Mouse (Mus musculus) erythroblast, adult 5-6 weeks (primary cell): ENCODE results near the gene Adam19. TPM values are rescaled to one million over a fixed set of nuclear protein-coding genes. Genes with fewer than 3 reads are reported as not detected.

Source experiments
- ATAC-seq: replicated peaks from 2 replicates; pipeline ENCODE4 v1.8.0; 2016; ENCODE audit warnings: moderate number of reproducible peaks, mild to moderate bottlenecking, moderate TSS enrichment, inconsistent platforms; ENCODE audit not compliant: poor library complexity, low FRiP score, severe bottlenecking
- total RNA-seq, 2 experiments: library from RNA; stranded (forward) in 1 of 2; stranded (reverse) in 1 of 2; fragments of 150-400 nt in 1 of 2; fragments of 200-764, 138-1000 nt in 1 of 2; gene quantifications; 2 replicates each; pipeline versions ENCODE4 v1.2.3 to v1.2.4; 2015 to 2017; ENCODE audit warnings: low replicate concordance in 2 of 2

The Adam19 gene
- 4.6 TPM in 2 replicates for total RNA-seq (2015; ENCODE audit: low replicate concordance)
- total RNA-seq (2017; ENCODE audit: low replicate concordance) = 5.6 and 6.2 TPM in 2 replicates

GRCm38 (mm10) chr11:46055896-46056769 is at the start of gene Adam19:
Gene Adam19 (plus strand): TSS chr11:46055992.
- ATAC-seq = no peak

DNA sequence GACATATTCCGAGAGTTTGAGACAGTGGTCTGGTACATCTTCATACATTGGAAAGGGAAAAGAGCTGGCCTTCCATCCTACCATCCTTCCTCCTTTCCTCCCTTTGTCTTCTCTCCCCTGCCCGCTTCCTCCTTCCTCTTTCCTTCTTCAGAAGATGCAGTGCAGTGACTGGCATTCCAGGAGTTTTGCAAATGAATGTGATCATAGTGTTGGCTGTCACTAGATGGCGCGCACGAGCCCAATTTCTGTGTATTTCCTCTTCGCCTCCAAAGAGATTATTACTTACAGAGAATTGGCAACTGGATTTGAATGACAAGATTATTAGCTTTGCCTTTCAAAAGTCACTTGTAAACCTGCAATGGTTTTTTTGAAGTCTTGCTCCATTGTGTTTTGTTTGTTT is 39.7 kb upstream of the Adam19 start:
- ATAC-seq = peak; percentile 57

GRCm38 (mm10) chr11:46020246-46020645 is 35.5 kb upstream of the Adam19 start:
- no peak for ATAC-seq

- ATAC-seq = no peak
Observed at GRCm38 (mm10) chr11:46021850-46022249, 33.9 kb upstream of the Adam19 start.

- no peak for ATAC-seq
Observed at GRCm38 (mm10) chr11:46022983-46023382, 32.8 kb upstream of the Adam19 start.

- ATAC-seq = no peak
Observed at GRCm38 (mm10) chr11:46025962-46026392, 29.8 kb upstream of the Adam19 start.

DNA sequence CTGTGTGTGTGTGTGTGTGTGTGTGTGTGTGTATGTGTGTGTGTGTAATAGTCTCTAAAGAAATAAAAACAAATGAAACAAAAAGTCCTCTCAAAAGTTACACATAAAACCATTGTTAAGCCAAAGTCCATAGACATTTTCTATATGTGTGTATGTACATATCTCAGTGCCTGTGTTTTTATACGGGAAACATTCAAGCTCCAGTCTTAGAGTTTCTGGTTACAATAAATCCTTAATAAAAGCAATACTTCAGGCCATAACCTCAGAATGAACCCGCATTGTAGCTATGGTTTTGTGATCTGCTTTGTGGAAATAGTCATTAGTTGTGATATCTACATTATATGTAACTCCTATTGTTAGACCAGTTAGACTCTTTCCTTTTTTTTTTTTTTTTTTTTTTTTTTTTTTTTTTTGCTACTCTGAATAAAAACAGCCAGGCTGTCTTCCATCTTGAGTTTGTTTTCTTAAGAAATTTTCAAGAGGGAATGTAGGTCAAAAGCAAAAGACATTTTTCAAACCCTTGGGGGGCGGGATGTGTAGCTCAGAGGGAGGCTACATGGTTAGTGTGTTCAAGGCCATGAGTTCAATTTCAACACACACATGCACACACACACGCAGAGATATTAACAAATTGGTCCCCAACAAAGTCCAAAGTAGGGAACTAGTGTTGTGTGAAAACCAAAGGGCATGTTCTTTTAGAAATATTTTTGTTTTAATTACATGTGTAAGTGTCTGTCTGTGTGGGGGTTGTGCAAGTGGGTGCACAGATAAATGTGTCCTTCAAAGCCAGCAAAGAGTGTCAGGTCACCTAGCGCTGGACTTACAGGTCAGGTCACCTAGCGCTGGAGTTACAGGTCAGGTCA is 27.6 kb upstream of the Adam19 start:
- ATAC-seq = no peak

- ATAC-seq = no peak
Observed at GRCm38 (mm10) chr11:46029485-46029884, 26.3 kb upstream of the Adam19 start.

DNA sequence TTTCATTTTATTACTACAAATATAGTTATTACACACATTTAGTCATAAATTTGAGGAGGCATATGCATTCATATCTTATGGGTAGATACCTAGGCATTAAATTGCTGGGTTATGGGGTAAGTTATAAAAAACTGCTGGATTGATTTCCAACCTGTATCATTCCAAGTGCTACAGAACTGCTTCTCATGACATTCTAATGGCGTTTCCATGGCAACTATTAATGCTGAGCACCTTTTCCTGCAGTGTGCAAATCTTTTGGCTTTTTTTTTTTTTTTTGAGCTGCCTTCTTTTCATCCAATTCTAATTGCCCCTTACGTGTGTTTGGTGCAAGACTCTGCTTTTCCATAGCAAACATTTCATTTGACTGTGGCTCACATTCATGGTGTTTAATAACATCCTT is 25.8 kb upstream of the Adam19 start:
- ATAC-seq = no peak

- ATAC-seq = no peak
Observed at GRCm38 (mm10) chr11:46031470-46031869, 24.3 kb upstream of the Adam19 start.

GRCm38 (mm10) chr11:46032956-46033355 is 22.8 kb upstream of the Adam19 start:
- no peak for ATAC-seq

- no peak for ATAC-seq
Observed at GRCm38 (mm10) chr11:46036374-46036773, 19.4 kb upstream of the Adam19 start.

- ATAC-seq = no peak
Observed at GRCm38 (mm10) chr11:46038901-46039300, 16.9 kb upstream of the Adam19 start.

DNA sequence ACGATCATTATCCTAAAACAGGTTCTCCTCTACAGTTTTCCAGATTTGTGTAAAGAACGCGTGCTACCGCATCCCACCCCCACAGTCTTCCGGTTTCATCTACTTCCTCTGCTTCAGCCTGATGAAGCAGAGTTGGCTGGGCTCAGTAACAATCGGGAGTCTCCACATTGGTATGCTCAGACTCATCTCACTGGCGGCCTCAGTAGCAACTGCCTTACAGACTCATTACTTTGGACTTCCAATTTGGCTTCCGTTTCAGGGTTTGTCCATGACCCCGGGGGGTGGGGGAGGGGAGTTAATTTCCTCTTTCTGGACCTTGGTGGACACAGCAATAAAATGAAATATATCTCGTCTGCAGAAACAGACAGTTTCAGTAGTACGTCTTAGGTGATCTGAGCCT is 16.5 kb upstream of the Adam19 start:
- no peak for ATAC-seq

DNA sequence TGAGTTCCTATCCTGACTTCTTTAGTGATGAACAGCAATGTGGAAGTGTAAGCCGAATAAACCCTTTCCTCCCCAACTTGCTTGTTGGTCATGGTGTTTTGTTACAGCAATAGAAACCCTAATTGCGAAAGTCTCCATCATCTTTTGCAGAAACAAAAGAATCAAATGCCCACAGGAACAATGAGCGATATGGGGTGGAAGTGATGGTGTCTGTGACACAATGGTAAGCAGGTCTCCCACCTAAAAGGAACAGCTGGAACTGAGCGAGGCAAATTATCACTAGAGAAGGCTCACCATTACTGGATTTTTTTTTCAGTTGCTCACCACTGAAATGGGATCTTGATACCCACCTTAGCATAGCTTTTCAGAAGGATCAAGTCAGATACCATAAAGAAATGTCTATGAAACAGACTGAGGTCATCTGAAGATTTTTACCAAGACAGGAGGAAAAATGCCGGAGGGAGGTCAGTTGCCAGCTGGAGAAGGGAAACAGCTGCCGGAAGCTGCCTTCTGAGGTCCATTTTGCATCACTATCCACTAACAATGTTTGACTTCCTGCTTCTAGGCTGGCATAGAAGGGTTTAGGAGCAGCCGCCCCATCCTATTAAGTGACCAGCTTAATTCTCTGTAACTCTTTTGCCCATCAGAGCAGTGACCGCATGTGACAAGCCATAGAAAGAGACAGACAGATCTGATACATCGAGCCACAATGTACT is 14.8 kb upstream of the Adam19 start:
- ATAC-seq = no peak

DNA sequence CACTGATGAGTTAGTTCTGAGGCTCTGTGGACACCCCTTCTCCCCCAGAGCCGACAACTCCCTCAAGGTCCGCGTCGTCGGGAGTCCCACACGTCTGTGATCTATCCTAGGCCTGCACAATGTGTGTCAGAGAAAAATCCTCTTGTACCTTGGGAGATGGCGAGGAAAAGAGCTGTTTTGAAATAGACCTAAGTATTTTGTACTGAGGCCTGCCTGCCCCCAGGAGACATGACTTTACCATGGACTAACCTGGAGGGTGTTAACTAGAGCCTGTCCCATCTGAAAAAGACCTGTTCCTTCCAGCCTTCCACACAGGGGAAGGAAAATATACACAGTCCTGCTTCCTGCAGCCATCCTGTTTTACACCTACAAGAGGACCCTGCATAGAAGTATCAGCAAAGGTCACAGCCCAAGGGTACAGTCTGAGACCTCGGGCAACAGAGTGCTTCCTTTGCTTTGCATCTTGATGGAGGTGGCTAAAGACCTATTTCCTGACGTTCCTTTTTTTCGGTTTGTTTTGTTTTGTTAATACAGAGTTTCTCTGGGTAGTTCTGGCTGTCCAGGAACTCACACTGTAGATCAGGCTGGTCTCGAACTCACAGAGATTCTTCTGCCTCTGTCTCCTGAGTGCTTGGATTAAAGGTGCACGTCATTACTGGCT is 14.1 kb upstream of the Adam19 start:
- no peak for ATAC-seq

DNA sequence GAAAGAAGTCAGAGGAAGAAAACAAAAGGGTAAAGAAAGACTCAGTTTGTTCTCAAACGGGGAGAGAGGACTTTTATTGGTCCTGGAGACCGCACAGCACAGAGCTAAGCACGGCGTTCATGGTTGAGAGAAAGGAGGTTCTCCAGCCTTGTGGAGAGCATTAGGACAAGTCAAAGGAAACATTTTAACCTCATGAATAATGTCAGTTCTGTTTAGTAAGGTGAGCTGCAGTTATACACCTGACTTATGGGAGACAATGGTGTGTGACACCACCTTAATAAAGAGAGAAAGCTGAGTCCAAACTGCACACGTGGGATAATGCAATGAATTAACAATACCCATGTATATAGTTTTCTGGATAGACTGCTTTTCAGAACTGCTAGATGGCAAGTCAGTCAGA is 11.0 kb upstream of the Adam19 start:
- no peak for ATAC-seq

DNA sequence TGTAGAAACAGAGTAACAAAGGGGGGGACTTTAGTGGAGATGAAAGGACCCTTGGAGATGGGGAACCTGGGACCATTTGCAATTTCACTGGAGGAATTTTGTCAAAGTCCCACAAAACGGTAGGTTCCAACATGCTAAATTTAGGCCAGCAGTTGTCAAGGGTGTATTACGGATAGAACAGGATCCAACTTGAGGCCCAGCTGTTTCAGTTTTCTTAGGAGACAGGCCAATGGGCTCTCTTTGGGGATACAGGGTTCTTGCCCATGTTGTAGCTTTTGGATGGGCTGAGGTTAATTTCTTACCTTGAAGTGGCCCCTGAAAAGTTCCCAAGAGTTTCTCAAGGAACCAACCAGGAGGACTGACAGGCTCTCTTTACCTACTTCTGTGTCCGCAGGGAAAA is 8.5 kb upstream of the Adam19 start:
- no peak for ATAC-seq

DNA sequence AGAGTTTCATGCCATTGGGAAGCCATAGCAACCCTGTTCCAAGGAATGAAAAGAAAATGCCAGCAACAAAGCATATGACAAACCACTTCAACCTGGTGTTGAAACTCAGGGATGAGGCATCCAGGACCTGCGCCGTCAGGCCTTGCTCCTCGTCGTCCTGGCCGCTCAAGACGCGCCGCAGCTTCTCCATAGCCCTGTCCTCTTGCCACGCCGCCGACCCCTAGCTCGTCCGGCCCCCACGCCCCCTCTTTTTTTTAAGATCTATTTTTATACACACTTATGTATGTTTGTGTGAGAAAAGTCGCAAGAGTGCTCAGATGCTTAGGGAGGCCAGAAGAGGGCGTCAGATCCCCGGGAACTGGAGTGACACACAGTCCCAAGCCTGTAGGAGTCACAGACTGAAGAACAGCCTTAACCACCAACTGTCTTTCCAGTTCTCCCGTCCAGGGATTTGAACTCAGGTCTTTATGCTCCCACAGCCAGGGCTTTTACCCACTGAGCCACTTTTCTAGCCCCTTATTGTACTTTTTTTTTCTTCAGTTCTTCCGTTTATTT is 3.6 kb upstream of the Adam19 start, which contains the start of gene Gm12166:
Gene Gm12166 (minus strand): TSS at position 217 of the 555 bp plus-strand sequence.
- peak; percentile 52; the same call in 1 of the 2 replicates for ATAC-seq
